Comparison of ENCODE assay signal across 28 mouse cellular contexts in genomic region chr1:34855056-34855739, GRCm38 (mm10). TPM values are rescaled to one million over a fixed set of nuclear protein-coding genes. Genes with fewer than 3 reads are reported as not detected.
A peak's percentile ranks its signal among the peaks of the same experiment; 100 is the strongest.
DNase-seq lines count a peak whose midpoint lies in the region; ATAC-seq and TF ChIP-seq lines count a peak whose summit lies in the region.
"Had no signal": no experiment of that assay in that cellular context is flagged by ENCODE, and none has a peak within 500 bp of the region (broad histone marks: within the 10 kb centered on the region; RNA-seq: fewer than 3 reads in every experiment).

No protein-coding gene starts in this region.

- peak overlapping the region; percentile 68 for H3K27ac ChIP-seq in kidney, adult 2 months (ENCODE audit: insufficient read depth, low read depth, low read length)
- H3K27ac ChIP-seq in kidney, embryonic 16.5 days (ENCODE audit: low read length) = no peak overlapping the region
- no peak overlapping the region for H3K27ac ChIP-seq in forebrain, embryonic 13.5 days
- H3K27ac ChIP-seq: embryonic facial prominence, embryonic 10.5 days; embryonic facial prominence, embryonic 13.5 days; forebrain, embryonic 12.5 days; heart, adult 2 months; heart, embryonic 10.5 days; heart, embryonic 13.5 days; hindbrain, embryonic 14.5 days had no signal

- H3K9me3 ChIP-seq in kidney, embryonic 16.5 days (ENCODE audit: low read length) = no peaks in the 10 kb centered on the region
- no peaks in the 10 kb centered on the region for H3K9me3 ChIP-seq in forebrain, embryonic 13.5 days (replicated peaks)
- H3K9me3 ChIP-seq: embryonic facial prominence, embryonic 10.5 days; embryonic facial prominence, embryonic 13.5 days; forebrain, embryonic 12.5 days; heart, embryonic 10.5 days; heart, embryonic 13.5 days had no signal

- no peak overlapping the region for H3K4me2 ChIP-seq in kidney, embryonic 16.5 days (replicated peaks; ENCODE audit: low read depth, low read length)
- no peak overlapping the region for H3K4me2 ChIP-seq in forebrain, embryonic 13.5 days
- H3K4me2 ChIP-seq: embryonic facial prominence, embryonic 13.5 days; forebrain, embryonic 12.5 days; heart, embryonic 13.5 days; hindbrain, embryonic 14.5 days had no signal

- H3K4me1 ChIP-seq in kidney, adult 2 months (ENCODE audit: control insufficient read depth, insufficient read depth, low read length) = peaks cover 41% of the 10 kb centered on the region
- peaks cover 28% of the 10 kb centered on the region for H3K4me1 ChIP-seq in kidney, embryonic 16.5 days (ENCODE audit: insufficient read depth, low read length)
- H3K4me1 ChIP-seq in forebrain, embryonic 13.5 days = peaks cover 24% of the 10 kb centered on the region
- H3K4me1 ChIP-seq: embryonic facial prominence, embryonic 13.5 days had no signal

- no peaks in the 10 kb centered on the region for H3K36me3 ChIP-seq in kidney, adult 2 months (ENCODE audit: control insufficient read depth, insufficient read depth, low read length)
- H3K36me3 ChIP-seq in kidney, embryonic 16.5 days (ENCODE audit: insufficient read depth, low read length) = no peaks in the 10 kb centered on the region
- H3K36me3 ChIP-seq in forebrain, embryonic 13.5 days (ENCODE audit: poor library complexity, severe bottlenecking) = no peaks in the 10 kb centered on the region
- H3K36me3 ChIP-seq: embryonic facial prominence, embryonic 10.5 days; embryonic facial prominence, embryonic 13.5 days; forebrain, embryonic 12.5 days; heart, embryonic 13.5 days had no signal

- H3K27me3 ChIP-seq in kidney, adult 2 months (replicated peaks; ENCODE audit: control insufficient read depth, insufficient read depth, low read length) = no peaks in the 10 kb centered on the region
- no peaks in the 10 kb centered on the region for H3K27me3 ChIP-seq in kidney, embryonic 16.5 days (ENCODE audit: insufficient read depth, low read length)
- H3K27me3 ChIP-seq in forebrain, embryonic 13.5 days = no peaks in the 10 kb centered on the region
- H3K27me3 ChIP-seq: embryonic facial prominence, embryonic 13.5 days; forebrain, embryonic 12.5 days; heart, embryonic 13.5 days had no signal

- H3K9ac ChIP-seq in kidney, embryonic 16.5 days (replicated peaks; ENCODE audit: low read length) = no peak overlapping the region
- no peak overlapping the region for H3K9ac ChIP-seq in forebrain, embryonic 13.5 days
- H3K9ac ChIP-seq: embryonic facial prominence, embryonic 13.5 days; forebrain, embryonic 12.5 days; heart, embryonic 13.5 days; hindbrain, embryonic 14.5 days had no signal

- DNase-seq in kidney, adult 2 months = peak; percentile 84
- peak; percentile 42 for DNase-seq in kidney, postnatal 14 days
- no peak for DNase-seq in kidney, postnatal 10 days
- DNase-seq in yolk sac, embryonic 10.5 days (ENCODE audit: low spot score) = peak; percentile 58
- DNase-seq: adrenal gland, adult 8-10 months; adrenal gland, postnatal 25 days; cerebellum, adult 11-12 months; cerebellum, adult 8-10 months; cerebellum, postnatal 10 days; cerebellum, postnatal 36 days; embryo, embryonic 11 days; gastrocnemius, postnatal 10 days; gastrocnemius, postnatal 36 days; heart, adult 2 months; heart, postnatal 14 days; heart, postnatal 4 days had no signal

- TF ChIP-seq CTCF in kidney, adult 2 months (conservative IDR thresholded peaks at IDR 0.05; ENCODE audit: insufficient read depth, insufficient read length, low read depth, low read length) = no peak

- no peak for ATAC-seq in kidney, embryonic 16.5 days (ENCODE audit: low FRiP score, low TSS enrichment)
- ATAC-seq in forebrain, embryonic 13.5 days = no peak
- ATAC-seq: activated CD4-positive, CD25-positive, alpha-beta regulatory T cell, adult 4 months; CD4-positive, CD25-positive, alpha-beta regulatory T cell, adult 4 months; forebrain, embryonic 16.5 days had no signal

- no peak for TF ChIP-seq POLR2A in kidney, adult 2 months (IDR thresholded peaks at IDR 0.05; ENCODE audit: low read depth, low read length)

- WGBS in kidney, adult 2 months = 44% methylated on average over 12 of the region's 12 CpGs
- WGBS in kidney, embryonic 16.5 days = 47% methylated on average over 12 of the region's 12 CpGs
- 84% methylated on average over 12 of the region's 12 CpGs for WGBS in forebrain, embryonic 13.5 days

- H3K4me3 ChIP-seq in kidney, adult 2 months (ENCODE audit: insufficient read depth, low read depth, low read length) = no peak overlapping the region
- no peak overlapping the region for H3K4me3 ChIP-seq in kidney, embryonic 16.5 days (ENCODE audit: low read length)
- no peak overlapping the region for H3K4me3 ChIP-seq in forebrain, embryonic 13.5 days
- H3K4me3 ChIP-seq: embryonic facial prominence, embryonic 10.5 days; embryonic facial prominence, embryonic 13.5 days; erythroblast, embryonic 14.5 days; forebrain, embryonic 12.5 days; heart, adult 2 months; heart, embryonic 10.5 days; heart, embryonic 13.5 days had no signal

RNA-seq across cellular contexts. Expression of gene Plekhb2, which starts 5.4 kb away (rescaled TPM):
- polyA plus RNA-seq in kidney, adult 2 months (2012; rRNA removed) = 195 and 227 TPM in 2 replicates
- polyA plus RNA-seq in kidney, embryonic 16.5 days (2015; fragmentation: Nextera tagmentation; extraction: Ambion mirVana) = 53.2 and 58.0 TPM in 2 replicates
- 53.1 and 61.6 TPM in 2 replicates for polyA plus RNA-seq in forebrain, embryonic 13.5 days (2015; fragmentation: Nextera tagmentation; extraction: Ambion mirVana)

RNA-seq across cellular contexts. Expression of gene Fam168b, which starts 12.3 kb away (rescaled TPM):
- polyA plus RNA-seq in kidney, adult 2 months (2012; rRNA removed) = 236 and 254 TPM in 2 replicates
- polyA plus RNA-seq in kidney, embryonic 16.5 days (2015; fragmentation: Nextera tagmentation; extraction: Ambion mirVana) = 69.1 and 83.2 TPM in 2 replicates
- polyA plus RNA-seq in forebrain, embryonic 13.5 days (2015; fragmentation: Nextera tagmentation; extraction: Ambion mirVana) = 126 and 137 TPM in 2 replicates
